Mouse (Mus musculus): Measurements from ENCODE around the gene Cd300ld3. TPM values are rescaled to one million over a fixed set of nuclear protein-coding genes. Genes with fewer than 3 reads are reported as not detected.

Cd300ld3 gene
- polyA plus RNA-seq (2014; fragmentation: Illumina TruSeq; extraction: RNeasy Lipid Tissue Mini Kit (QIAGEN cat#74804); ENCODE audit: low read depth, low replicate concordance): 0.61 TPM

GRCm38 (mm10) chr11:115048259-115048658, at the start of gene Cd300ld3:
Gene Cd300ld3 (minus strand): TSS chr11:115048409.

GRCm38 (mm10) chr11:115091362-115091901, 43.2 kb upstream of the Cd300ld3 start, which contains the start of gene Rab37:
Gene Rab37 (plus strand): TSS chr11:115091431.

DNA sequence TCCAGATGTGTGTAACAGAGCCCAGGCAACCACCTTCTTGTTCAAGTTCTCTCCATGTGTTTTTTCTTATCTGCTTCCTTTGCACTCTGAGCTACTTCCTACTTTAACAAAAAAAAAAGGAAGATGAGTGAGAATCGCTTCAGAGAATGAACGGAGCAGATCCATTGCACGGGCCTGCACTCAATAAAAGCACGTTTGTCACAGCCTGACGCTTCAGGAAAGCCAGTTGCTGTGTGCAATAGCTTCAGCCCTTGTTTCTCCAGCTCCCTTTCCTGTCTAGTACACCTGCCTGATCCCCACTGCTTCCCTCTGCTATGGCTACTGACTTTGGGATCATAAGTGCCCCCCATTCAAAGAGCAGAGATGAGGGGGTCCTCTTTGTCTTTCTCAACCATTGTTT, 13.9 kb upstream of the Cd300ld3 start, which contains the start of gene Cd300e:
Cd300e (minus strand) TSS at position 101 of the 400 bp plus-strand sequence.

DNA sequence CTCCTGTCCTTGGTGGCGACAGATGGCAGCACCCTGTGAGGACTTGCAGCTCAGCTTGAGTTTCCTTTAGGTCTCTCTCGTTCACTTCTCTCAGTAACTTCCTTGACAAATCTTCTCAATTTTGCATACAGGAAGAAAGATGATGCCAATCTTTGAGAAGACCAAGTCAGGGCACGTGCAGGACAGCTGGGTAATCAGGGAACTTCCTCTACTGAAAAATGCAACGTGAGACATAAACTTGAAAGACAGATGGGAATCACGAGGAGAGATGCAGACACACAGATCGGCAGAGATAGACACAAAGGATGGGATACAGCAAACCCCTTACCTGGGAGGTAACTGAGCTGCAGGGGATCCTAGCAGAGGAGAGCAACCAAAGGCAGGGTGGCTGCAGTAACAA, 10.5 kb downstream of the Cd300ld3 start, which contains the start of gene Cd300ld5:
Cd300ld5 (minus strand) TSS at position 101 of the 400 bp plus-strand sequence.

GRCm38 (mm10) chr11:115026912-115027311, 21.3 kb downstream of the Cd300ld3 start, which contains the start of gene Cd300ld4:
Gene Cd300ld4 (minus strand): TSS chr11:115027012.

GRCm38 (mm10) chr11:115016093-115016492, 32.1 kb downstream of the Cd300ld3 start, which contains the start of gene Cd300ld2:
Gene Cd300ld2 (minus strand): TSS chr11:115016193.

DNA sequence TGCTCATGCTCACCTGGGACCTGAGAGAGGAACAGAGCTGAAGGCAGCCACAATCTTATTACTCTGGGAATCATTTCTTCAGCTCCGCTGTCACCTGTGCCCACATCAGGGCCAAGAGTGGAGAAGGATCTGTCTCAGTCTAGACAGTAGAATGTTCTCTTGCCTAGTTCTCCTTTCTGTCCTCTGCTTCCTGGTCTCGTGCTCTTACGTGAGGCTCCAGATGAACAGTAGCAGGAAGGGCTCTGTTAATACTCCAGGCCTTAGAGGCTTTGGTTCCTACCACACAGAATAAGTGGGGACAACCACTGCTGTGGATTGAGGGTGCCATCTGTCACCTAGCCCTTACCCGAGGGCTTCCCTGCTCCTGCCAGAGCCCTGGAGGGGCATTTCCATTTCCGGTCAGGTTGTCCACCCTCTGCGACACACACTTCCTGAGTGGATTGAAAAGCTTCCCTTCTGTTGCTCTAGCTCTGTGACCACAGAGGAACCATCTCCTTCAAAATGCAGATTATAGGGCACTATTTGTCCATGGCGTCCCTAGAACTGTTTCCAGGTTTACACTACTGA, 46.7 kb downstream of the Cd300ld3 start, which contains the start of gene Cd300c2:
Cd300c2 (minus strand) TSS at position 407 of the 567 bp plus-strand sequence.

Other genes with a start within 250 kb of the Cd300ld3 start
- not detected for gene Gpr142, start 249.5 kb downstream of the Cd300ld3 start, polyA plus RNA-seq (2014; fragmentation: Illumina TruSeq; extraction: RNeasy Lipid Tissue Mini Kit (QIAGEN cat#74804); ENCODE audit: low read depth, low replicate concordance)
- 10.1 TPM for gene Gprc5c, start 197.3 kb downstream of the Cd300ld3 start, polyA plus RNA-seq (2014; fragmentation: Illumina TruSeq; extraction: RNeasy Lipid Tissue Mini Kit (QIAGEN cat#74804); ENCODE audit: low read depth, low replicate concordance)
- gene Cd300a, start 158.4 kb downstream of the Cd300ld3 start, polyA plus RNA-seq (2014; fragmentation: Illumina TruSeq; extraction: RNeasy Lipid Tissue Mini Kit (QIAGEN cat#74804); ENCODE audit: low read depth, low replicate concordance): 1.8 TPM
- gene Cd300lb, start 114.0 kb downstream of the Cd300ld3 start, polyA plus RNA-seq (2014; fragmentation: Illumina TruSeq; extraction: RNeasy Lipid Tissue Mini Kit (QIAGEN cat#74804); ENCODE audit: low read depth, low replicate concordance): 0.42 TPM
- gene Cd300c, start 79.3 kb downstream of the Cd300ld3 start, polyA plus RNA-seq (2014; fragmentation: Illumina TruSeq; extraction: RNeasy Lipid Tissue Mini Kit (QIAGEN cat#74804); ENCODE audit: low read depth, low replicate concordance): not detected
- 5.9 TPM for gene Cd300ld, start 58.5 kb downstream of the Cd300ld3 start, polyA plus RNA-seq (2014; fragmentation: Illumina TruSeq; extraction: RNeasy Lipid Tissue Mini Kit (QIAGEN cat#74804); ENCODE audit: low read depth, low replicate concordance)
- 1.9 TPM for gene Cd300c2, start 46.5 kb downstream of the Cd300ld3 start, polyA plus RNA-seq (2014; fragmentation: Illumina TruSeq; extraction: RNeasy Lipid Tissue Mini Kit (QIAGEN cat#74804); ENCODE audit: low read depth, low replicate concordance)
- gene Cd300ld2, start 32.2 kb downstream of the Cd300ld3 start, polyA plus RNA-seq (2014; fragmentation: Illumina TruSeq; extraction: RNeasy Lipid Tissue Mini Kit (QIAGEN cat#74804); ENCODE audit: low read depth, low replicate concordance): not detected
- not detected for gene Cd300ld4, start 21.4 kb downstream of the Cd300ld3 start, polyA plus RNA-seq (2014; fragmentation: Illumina TruSeq; extraction: RNeasy Lipid Tissue Mini Kit (QIAGEN cat#74804); ENCODE audit: low read depth, low replicate concordance)
- gene Cd300ld5, start 10.6 kb downstream of the Cd300ld3 start, polyA plus RNA-seq (2014; fragmentation: Illumina TruSeq; extraction: RNeasy Lipid Tissue Mini Kit (QIAGEN cat#74804); ENCODE audit: low read depth, low replicate concordance): 0.61 TPM
- 1.9 TPM for gene Cd300e, start 13.8 kb upstream of the Cd300ld3 start, polyA plus RNA-seq (2014; fragmentation: Illumina TruSeq; extraction: RNeasy Lipid Tissue Mini Kit (QIAGEN cat#74804); ENCODE audit: low read depth, low replicate concordance)
- 0.16 TPM for gene Rab37, start 43.0 kb upstream of the Cd300ld3 start, polyA plus RNA-seq (2014; fragmentation: Illumina TruSeq; extraction: RNeasy Lipid Tissue Mini Kit (QIAGEN cat#74804); ENCODE audit: low read depth, low replicate concordance)
- 0.69 TPM for gene Cd300lf, start 85.6 kb upstream of the Cd300ld3 start, polyA plus RNA-seq (2014; fragmentation: Illumina TruSeq; extraction: RNeasy Lipid Tissue Mini Kit (QIAGEN cat#74804); ENCODE audit: low read depth, low replicate concordance)
- gene Slc9a3r1, start 114.9 kb upstream of the Cd300ld3 start, polyA plus RNA-seq (2014; fragmentation: Illumina TruSeq; extraction: RNeasy Lipid Tissue Mini Kit (QIAGEN cat#74804); ENCODE audit: low read depth, low replicate concordance): 34.2 TPM
- gene Tmem104, start 139.1 kb upstream of the Cd300ld3 start, polyA plus RNA-seq (2014; fragmentation: Illumina TruSeq; extraction: RNeasy Lipid Tissue Mini Kit (QIAGEN cat#74804); ENCODE audit: low read depth, low replicate concordance): 0.37 TPM
- 5.9 TPM for gene Nat9, start 139.4 kb upstream of the Cd300ld3 start, polyA plus RNA-seq (2014; fragmentation: Illumina TruSeq; extraction: RNeasy Lipid Tissue Mini Kit (QIAGEN cat#74804); ENCODE audit: low read depth, low replicate concordance)
- gene Grin2c, start 218.8 kb upstream of the Cd300ld3 start, polyA plus RNA-seq (2014; fragmentation: Illumina TruSeq; extraction: RNeasy Lipid Tissue Mini Kit (QIAGEN cat#74804); ENCODE audit: low read depth, low replicate concordance): not detected
- gene Fdxr, start 228.6 kb upstream of the Cd300ld3 start, polyA plus RNA-seq (2014; fragmentation: Illumina TruSeq; extraction: RNeasy Lipid Tissue Mini Kit (QIAGEN cat#74804); ENCODE audit: low read depth, low replicate concordance): 3.3 TPM
- gene Fads6, start 249.3 kb upstream of the Cd300ld3 start, polyA plus RNA-seq (2014; fragmentation: Illumina TruSeq; extraction: RNeasy Lipid Tissue Mini Kit (QIAGEN cat#74804); ENCODE audit: low read depth, low replicate concordance): 31.3 TPM

Measured in liver, adult 10 weeks (tissue).